Mouse (Mus musculus): Measurements from ENCODE around the gene Nr1h2. TPM values are rescaled to one million over a fixed set of nuclear protein-coding genes. Genes with fewer than 3 reads are reported as not detected.

The Nr1h2 gene
- total RNA-seq, 2 experiments from 2014 or later, result 128 to 129 TPM

DNA sequence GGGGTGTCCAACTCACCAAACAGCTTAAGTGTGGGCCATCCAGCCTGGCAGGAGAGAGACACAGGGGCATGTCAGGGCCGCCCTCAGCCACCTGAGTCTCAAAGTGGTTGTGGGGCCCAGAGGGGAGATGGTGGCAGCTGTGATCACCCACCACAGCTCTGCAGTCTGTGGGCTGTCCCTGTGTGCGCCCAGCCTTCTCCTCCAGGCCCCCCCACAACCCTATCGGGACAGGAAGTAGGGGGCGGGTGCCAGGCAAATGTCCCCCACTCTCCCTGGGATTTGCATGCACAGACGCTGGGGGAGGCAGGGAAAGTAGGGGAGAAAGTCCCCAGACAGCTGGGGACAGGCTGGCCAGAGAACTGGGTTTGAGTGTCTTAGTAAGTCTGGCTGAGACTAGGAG is 22.5 kb downstream of the Nr1h2 start:
- DNase-seq (ENCODE audit: low spot score in 2 of 2), result no peak

DNA sequence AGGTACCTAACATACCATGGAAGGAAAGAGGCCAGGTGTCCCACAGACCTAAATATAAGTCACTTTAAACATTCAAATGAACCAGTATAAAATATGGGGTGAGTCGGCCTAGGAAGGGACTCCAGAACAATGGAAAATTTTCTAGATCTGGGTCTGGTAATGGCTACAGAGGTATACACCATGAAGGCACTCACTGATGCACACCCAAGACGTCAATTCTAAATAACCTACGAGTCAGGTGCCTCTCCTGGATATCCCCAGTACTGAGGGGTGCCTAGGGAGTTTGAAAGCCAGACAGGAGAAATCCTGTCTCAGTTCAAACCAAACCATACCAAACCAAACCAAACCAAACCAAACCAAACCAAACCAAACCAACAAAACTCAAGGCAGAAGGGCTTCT is 23.2 kb downstream of the Nr1h2 start:
- no peak for DNase-seq (ENCODE audit: low spot score in 2 of 2)

DNA sequence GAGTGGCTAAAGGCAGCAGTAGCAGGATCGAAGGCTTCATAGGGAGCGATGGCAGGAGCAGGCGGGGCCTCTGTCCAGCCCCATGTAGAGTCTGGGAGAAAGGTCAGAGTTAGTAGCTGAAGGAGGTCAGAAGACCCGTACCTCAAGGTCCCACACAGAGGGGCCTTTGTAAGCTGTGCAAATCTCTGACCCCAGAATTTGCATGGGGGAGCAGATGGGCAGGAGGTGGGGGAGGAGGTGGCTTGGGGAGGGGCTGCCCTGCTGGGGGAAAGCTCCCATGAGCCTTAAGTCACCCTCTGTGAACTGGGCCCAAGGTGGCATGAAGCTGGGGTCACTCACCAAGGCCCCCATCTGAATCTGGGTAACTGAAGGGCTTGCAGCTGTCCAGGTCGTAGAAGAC is 24.2 kb downstream of the Nr1h2 start:
- DNase-seq (ENCODE audit: low spot score in 2 of 2), result no peak

DNA sequence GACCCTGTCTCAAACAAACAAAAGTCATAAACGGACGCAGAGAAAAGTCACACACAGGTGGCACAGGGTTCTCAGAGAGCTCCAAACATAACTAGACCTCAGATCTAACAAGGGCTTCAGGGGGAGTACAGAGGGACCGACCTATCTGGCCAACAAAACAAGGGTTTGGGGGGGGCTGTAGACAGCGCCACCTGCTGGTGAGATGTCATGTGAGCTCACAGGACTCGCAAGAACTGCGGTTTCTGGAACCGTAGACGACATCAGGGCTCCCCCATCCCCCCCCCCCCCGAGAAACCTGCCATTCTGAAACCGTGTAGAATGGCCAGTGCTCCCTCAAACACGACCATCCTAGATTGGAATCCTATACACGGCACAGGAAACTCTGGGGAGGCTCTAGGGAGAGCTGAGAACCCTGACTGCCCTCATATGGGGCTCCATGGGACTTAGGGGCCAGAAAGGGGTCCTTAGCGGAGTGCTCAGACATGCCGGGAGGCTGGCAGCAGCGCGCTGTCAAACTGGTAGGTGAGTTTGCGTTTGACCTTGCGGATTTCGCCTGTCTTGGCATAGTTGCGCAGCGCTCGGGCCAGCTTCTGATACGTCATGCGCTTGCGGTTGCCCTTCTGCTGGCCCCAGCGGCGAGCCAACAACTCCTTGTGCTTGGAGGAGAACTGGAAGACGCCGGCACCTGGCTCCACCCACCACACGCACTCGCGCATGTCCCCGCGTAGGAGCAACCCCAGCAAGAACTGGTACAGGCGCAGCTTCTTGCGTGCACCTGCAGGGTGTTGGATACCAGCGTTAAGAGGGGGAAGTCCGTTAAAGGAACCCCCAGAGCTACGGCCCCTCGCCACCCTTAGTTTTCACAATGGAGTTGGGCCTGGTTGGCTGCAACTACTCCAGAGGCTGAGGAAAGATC is 26.0 kb downstream of the Nr1h2 start:
- peak in 1 of 2 experiments; percentile 48 for DNase-seq (ENCODE audit: low spot score in 2 of 2)

DNA sequence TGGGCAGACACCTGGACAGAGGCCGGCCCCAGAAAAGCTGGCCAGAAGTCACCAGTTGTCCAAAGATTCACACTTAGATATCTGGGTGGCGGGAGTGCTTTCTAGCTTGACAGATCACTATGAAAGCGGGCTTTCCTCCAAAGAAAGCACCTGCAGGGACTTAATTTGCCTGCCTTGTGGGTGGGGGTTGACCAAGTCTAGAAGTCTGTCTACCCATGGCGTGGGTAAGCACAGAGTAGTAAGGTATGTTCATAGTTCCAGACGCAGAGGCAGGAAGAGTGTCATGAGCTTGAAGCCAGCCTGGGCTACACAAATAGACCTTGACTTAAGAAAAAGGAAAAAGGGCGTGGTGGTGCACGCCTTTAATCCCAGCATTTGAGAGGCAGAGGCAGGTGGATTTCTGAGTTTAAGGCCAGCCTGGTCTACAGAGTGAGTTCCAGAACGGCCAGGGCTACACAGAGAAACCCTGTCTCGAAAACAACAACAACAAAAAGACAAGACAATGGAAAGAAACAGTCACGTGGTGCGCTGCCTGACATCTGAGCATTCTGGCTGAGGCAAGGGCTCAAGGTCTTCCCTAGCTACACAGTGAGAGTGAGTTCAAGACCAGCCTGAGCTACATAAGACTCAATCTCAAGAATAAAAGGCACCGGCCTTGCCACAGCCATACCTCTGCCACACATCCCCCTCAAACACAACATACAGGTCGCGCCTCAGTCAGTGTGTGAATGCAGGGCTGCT is 27.2 kb downstream of the Nr1h2 start:
- DNase-seq (ENCODE audit: low spot score in 2 of 2), result no peak

DNA sequence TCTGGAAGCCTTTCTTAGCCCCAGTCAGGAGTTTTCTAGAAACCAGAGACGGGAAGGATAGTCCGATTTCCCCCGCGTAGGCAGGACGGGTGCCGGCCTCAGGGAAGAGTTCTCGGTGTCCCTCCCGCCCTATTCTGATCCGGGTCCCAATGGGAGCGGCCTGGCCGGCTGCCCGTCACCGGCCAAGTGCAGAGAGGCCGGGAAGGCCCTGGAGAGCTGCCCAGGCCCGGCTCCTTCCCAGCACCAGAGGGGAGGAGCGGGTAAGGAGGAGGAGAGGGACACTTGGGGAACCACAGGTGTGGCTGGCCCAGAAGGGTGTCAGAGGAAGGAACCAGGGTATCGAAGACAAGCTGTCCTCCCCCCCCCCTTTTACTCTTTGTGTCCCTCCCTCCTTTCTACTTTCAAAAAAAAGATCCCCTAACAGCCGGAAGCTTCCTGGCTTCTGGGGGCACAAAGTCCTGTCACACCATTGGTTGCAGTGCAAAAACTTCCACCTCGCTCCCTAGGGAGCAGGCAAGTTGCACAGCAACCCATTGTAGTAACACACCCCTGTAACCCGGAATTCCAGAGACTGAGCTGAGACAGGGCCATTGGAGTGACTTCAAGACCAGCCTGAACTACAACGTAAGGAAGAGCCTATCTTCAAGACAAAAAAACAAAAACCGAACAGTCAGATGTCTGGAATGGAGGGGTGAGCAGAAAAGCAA is 28.5 kb downstream of the Nr1h2 start:
- DNase-seq (ENCODE audit: low spot score in 2 of 2), result peak; percentile 49 to 60

DNA sequence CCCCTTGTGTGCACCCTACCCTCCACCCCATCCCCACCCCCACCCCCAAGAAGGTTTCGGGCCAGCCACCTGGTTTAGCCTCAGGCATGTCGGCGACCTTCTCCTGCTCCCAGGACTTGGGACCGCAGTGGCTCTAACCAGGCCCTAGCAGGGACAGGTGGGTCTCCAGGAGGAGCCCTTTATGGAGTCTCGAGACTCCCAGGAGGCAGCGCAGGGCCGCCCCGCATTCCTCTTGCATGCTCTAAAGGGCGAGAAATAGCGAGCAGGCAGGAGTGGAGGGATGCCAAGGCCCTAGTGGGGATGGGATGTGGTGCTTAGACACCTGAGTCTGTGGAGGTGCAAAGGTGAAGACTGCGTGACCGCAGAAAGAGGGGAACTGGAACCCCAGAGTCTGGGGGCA is 29.2 kb downstream of the Nr1h2 start, which contains the start of gene Mybpc2:
Mybpc2 (minus strand) TSS at position 155 of the 400 bp plus-strand sequence.
- no peak for DNase-seq (ENCODE audit: low spot score in 2 of 2)

DNA sequence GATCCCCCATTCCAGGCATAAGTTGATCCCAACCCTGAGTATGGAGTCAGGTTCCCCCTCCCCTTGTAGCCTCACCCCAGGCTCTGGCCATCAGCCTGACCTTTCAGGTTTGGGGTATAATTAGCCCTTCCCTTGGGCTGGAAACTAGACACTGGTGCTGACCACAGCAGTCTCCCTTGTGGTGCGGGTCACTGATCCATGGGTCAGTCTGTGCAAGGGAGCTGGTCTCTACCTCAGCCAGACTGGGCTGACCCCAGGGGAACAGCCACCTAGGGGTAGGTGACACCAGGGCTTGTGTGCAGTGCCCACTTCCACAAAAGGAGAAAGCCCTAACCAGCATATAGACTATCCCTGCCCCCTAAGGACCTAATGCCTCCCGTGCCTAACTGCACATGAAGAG is 30.7 kb downstream of the Nr1h2 start:
- no peak for DNase-seq (ENCODE audit: low spot score in 2 of 2)

DNA sequence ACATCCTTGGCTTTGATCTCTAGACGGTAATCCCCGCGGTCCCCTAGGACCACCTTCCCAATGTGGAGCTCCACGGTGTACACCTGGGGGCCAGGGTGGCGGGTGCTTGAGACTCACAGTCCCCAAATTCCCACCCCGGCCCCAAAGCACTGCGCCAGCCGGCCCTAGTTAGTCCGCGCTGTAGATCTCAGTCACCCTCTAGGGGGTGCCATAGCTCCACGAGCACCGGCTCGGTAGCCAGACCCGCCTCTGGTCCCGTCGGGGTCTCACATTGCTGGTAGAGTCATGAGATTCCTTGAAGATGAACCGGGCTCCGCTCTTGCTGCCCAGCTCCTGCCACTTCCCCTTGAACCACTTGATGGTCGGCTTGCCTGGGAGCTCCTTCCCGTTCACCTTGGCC is 32.0 kb downstream of the Nr1h2 start:
- no peak for DNase-seq (ENCODE audit: low spot score in 2 of 2)

DNA sequence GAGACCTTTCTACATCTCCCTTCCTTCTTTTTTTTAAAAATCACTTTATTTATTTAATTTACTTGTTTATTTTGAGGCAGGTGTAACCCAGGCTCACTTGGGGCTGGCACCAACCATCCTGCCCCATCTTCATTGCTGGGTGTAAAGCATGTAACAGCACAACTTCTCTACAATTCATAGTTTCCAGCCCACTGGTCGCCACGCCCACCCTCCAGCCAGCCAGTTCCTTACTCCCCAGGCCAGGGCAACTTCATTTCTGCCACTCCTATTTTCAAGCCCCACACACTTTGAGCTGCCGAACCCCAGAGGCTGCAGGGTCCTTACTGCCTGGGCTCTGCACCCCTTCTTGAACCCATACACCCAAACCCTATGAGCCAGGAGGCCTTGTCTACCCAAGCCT is 32.8 kb downstream of the Nr1h2 start:
- no peak for DNase-seq (ENCODE audit: low spot score in 2 of 2)

DNA sequence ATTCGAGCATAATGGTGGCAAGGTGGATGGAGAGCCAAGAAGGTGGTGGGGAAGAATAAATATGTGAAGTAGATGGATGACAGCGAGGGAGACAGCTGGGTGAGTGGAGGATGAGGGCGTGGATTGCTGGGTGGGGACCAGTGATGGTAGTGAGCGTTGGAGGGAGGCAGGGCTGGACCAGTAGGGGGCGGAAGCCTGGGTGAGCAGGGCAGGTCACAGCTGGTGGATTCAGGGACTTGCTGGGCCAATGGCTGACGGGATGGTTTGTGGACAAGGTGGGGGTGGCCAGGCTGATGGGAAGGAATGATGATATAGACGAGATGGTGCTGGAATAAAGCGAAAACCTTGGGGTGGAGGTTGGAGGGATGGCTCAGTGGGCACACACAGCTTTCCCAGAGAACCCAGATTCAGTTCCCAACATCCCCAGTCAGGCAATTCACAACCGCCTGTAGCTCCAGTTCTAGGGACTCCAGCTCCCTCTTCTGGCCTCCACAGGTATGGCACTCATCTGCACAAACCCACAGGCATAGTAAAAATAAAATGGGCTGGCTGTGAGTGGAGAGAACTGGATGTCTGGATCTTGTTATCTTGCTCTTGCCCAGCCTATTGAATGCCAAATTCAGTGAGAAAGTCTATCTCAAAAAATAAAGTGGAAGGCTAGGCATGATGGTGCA is 34.4 kb downstream of the Nr1h2 start:
- DNase-seq (ENCODE audit: low spot score in 2 of 2), result no peak

DNA sequence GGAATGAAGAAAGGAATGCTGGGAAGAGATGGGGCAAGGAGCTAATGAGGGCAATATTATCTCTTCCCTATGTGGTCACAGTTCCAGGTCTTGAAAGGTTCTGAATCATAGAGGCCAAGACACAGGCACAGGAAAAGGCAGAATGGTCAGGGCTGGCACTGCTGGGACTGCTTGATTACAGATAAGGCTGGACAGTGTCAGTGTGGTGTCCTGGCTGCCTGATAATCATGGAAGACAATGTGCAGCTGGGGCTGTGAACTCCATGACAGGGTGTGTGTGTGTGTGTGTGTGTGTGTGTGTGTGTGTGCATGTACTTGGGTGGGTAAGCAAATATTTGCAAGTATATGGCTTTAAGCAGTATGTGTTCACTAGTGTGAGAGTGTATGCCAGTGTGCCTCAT is 46.3 kb downstream of the Nr1h2 start:
- no peak for DNase-seq (ENCODE audit: low spot score in 2 of 2)

DNA sequence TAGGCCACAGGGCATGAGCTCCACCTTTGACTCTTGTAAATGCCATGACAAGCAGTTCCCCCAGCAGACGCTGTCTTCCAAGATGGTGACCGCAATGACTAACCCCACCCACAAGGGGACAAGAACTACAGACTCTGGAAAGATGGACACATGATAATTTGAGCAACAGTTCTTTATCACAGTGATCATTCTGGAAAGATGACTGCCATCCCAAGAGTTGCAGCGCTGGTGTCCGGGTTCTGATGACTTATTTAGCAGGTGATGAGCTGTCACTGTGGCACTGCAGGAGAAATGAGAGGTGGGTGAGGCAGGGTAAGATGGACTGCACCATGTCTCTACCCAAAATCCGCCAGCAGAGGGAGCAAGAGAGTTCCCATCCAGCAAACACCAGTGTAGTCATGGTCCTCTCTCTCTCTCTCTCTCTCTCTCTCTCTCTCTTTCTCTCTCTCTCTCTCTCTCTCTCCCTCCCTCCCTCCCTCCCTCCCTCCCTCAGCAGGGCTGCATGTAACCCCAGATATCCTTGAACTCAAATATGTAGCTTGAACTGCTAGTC is 52.1 kb downstream of the Nr1h2 start:
- DNase-seq (ENCODE audit: low spot score in 2 of 2), result no peak

DNA sequence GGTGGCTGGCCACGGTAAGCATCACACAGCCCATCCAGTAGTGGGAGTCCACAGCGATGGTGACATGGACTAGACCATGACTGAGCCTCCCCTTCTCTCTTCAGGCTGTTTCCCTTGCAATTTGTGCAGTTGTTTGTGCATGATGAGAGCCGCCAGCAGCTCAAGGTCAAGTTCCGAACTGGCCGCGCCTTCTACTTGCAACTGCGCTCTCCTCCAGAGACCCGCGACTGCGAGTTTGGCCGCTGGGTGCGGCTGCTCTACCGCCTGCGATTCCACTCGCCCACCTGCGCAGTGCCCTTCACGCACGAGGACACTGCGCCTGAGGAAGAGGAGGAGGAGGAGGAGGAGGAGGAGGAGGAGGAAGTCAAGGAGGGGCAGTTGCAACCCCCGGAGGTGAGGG is 53.7 kb downstream of the Nr1h2 start:
- DNase-seq (ENCODE audit: low spot score in 2 of 2), result no peak

Small RNA genes within 50 kb of the gene (microRNA-seq; reads per million reads assigned to microRNA genes)
- not detected for gene Mir7053

Other genes starting within 250 kb of the Nr1h2 start
- gene Clec11a, start 247.0 kb downstream of the Nr1h2 start, total RNA-seq (2021), result 1 to 10 TPM; 6.0 to 7.1 TPM
- gene Shank1, start 243.7 kb downstream of the Nr1h2 start, total RNA-seq (2021), result 10 to 100 TPM; 12.0 to 16.9 TPM
- 1 to 10 TPM; 3.6 to 4.4 TPM for gene Syt3, start 169.8 kb downstream of the Nr1h2 start, total RNA-seq (2021)
- 1 to 10 TPM; 1.0 to 2.0 TPM for gene 1700008O03Rik, start 168.1 kb downstream of the Nr1h2 start, total RNA-seq (2021)
- gene Lrrc4b, start 124.9 kb downstream of the Nr1h2 start, total RNA-seq (2021), result 10 to 100 TPM; 18.7 to 18.8 TPM
- gene Aspdh, start 88.6 kb downstream of the Nr1h2 start, total RNA-seq (2021), result 1 to 10 TPM; 3.2 to 6.2 TPM
- gene Josd2, start 86.0 kb downstream of the Nr1h2 start, total RNA-seq (2021), result 10 to 100 TPM; 40.3 to 48.1 TPM
- gene Emc10, start 57.4 kb downstream of the Nr1h2 start, total RNA-seq (2021), result 10 to 100 TPM; 84.1 to 90.2 TPM
- gene Fam71e1, start 57.4 kb downstream of the Nr1h2 start, total RNA-seq (2021), result 10 to 100 TPM; 21.6 to 22.7 TPM
- gene Mybpc2, start 29.3 kb downstream of the Nr1h2 start, total RNA-seq (2021), result 1 to 10 TPM; 6.6 to 9.9 TPM
- 1 to 10 TPM in 1 of 2 experiments, under 1 TPM in 1; 0.84 to 2.9 TPM for gene Spib, start 21.9 kb downstream of the Nr1h2 start, total RNA-seq (2021)
- 10 to 100 TPM; 41.4 to 49.3 TPM for gene Pold1, start 5.1 kb downstream of the Nr1h2 start, total RNA-seq (2021)
- gene Napsa, start 18.4 kb upstream of the Nr1h2 start, total RNA-seq (2021), result 10 to 100 TPM in 1 of 2 experiments, 1 to 10 TPM in 1; 2.5 to 18.3 TPM
- gene Kcnc3, start 36.7 kb upstream of the Nr1h2 start, total RNA-seq (2021), result 1 to 10 TPM; 7.6 to 9.9 TPM
- 1 to 10 TPM; 7.0 to 8.2 TPM for gene Myh14, start 116.9 kb upstream of the Nr1h2 start, total RNA-seq (2021)
- gene Izumo2, start 154.8 kb upstream of the Nr1h2 start, total RNA-seq (2021), result not detected
- 10 to 100 TPM; 42.8 to 43.4 TPM for gene Vrk3, start 194.5 kb upstream of the Nr1h2 start, total RNA-seq (2021)
- gene Zfp473, start 197.1 kb upstream of the Nr1h2 start, total RNA-seq (2021), result 1 to 10 TPM; 1.1 to 1.3 TPM

Data from adrenal gland, postnatal 4 days (tissue).